Mouse (Mus musculus): Measurements from ENCODE around the gene Pex14.
A peak's percentile ranks its signal among the peaks of the same experiment; 100 is the strongest.

Gene Pex14

GRCm38 (mm10) chr4:148946071-148946470, 153.6 kb downstream of the Pex14 start:
- DNase-seq = no peak

GRCm38 (mm10) chr4:148945476-148945881, 154.2 kb downstream of the Pex14 start:
- peak; percentile 21 to 32 for DNase-seq

- no peak for DNase-seq
Observed at GRCm38 (mm10) chr4:148943099-148943498, 156.6 kb downstream of the Pex14 start.

- no peak for DNase-seq
Observed at GRCm38 (mm10) chr4:148941321-148941720, 158.4 kb downstream of the Pex14 start.

- DNase-seq = no peak
Observed at GRCm38 (mm10) chr4:148940674-148941211, 158.9 kb downstream of the Pex14 start.

GRCm38 (mm10) chr4:148938546-148938945, 161.1 kb downstream of the Pex14 start:
- DNase-seq = no peak

GRCm38 (mm10) chr4:148936727-148937126, 162.9 kb downstream of the Pex14 start:
- DNase-seq = no peak

GRCm38 (mm10) chr4:148936111-148936510, 163.6 kb downstream of the Pex14 start:
- no peak for DNase-seq

- DNase-seq = no peak
Observed at GRCm38 (mm10) chr4:148935211-148935610, 164.5 kb downstream of the Pex14 start.

GRCm38 (mm10) chr4:148933109-148933508, 166.6 kb downstream of the Pex14 start:
- DNase-seq = no peak

- DNase-seq = peak in 1 of 2 experiments; percentile 26
Observed at GRCm38 (mm10) chr4:148930721-148931229, 168.9 kb downstream of the Pex14 start.

- DNase-seq = no peak
Observed at GRCm38 (mm10) chr4:148928876-148929275, 170.8 kb downstream of the Pex14 start.

- no peak for DNase-seq
Observed at GRCm38 (mm10) chr4:148928316-148928715, 171.4 kb downstream of the Pex14 start.

GRCm38 (mm10) chr4:148926459-148926858, 173.2 kb downstream of the Pex14 start:
- no peak for DNase-seq

- DNase-seq = no peak
Observed at GRCm38 (mm10) chr4:148925589-148926359, 173.9 kb downstream of the Pex14 start.

GRCm38 (mm10) chr4:148923976-148924375, 175.7 kb downstream of the Pex14 start:
- DNase-seq = no peak

- DNase-seq = no peak
Observed at GRCm38 (mm10) chr4:148923414-148923813, 176.3 kb downstream of the Pex14 start.

GRCm38 (mm10) chr4:148922221-148922700, 177.4 kb downstream of the Pex14 start:
- no peak for DNase-seq

- DNase-seq = no peak
Observed at GRCm38 (mm10) chr4:148920610-148921009, 179.1 kb downstream of the Pex14 start.

- DNase-seq = no peak
Observed at GRCm38 (mm10) chr4:148918707-148919447, 180.8 kb downstream of the Pex14 start.

GRCm38 (mm10) chr4:148915849-148916248, 183.8 kb downstream of the Pex14 start:
- DNase-seq = no peak

- DNase-seq = no peak
Observed at GRCm38 (mm10) chr4:148914863-148915622, 184.6 kb downstream of the Pex14 start.

Measured in cerebellum, postnatal 36 days (tissue).